Mouse (Mus musculus) telencephalon, adult 2 months (tissue): Measurements from ENCODE around the gene Ifnar2.

Experiments used
- DNase-seq: peaks from one replicate; pipeline ENCODE4 v3.0.0-alpha.2; 2011; ENCODE audit warnings: low read depth, low spot score

Ifnar2 gene

DNA sequence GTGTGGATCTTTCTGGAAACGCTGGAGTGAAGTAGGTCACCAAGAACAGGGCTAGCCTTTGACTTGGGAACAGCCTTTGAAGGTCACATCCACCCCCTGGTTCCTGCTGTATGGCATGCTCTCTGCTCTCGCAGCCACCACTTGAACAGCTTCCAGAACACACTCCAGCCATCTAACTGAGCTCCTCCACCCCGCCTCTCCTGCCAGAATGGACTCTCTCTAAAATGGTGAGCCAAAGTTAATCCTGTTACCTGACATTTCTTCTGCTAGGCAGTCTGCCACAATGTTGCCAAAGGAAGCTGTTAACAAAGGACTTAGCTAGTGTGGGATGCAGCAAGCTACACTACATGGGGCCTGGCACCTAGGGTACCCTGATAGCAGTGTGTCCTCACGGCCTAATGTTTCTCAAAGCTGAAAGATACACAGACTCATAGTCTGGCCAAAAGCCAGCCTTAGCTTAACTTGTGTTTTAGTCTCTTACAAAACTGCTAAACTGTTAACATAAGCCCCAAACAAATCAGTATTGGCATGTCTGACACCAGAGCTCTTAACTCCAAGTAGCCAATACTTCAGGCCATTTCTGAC lies 22.3 kb downstream of the Ifnar2 start:
- DNase-seq = no peak

DNA sequence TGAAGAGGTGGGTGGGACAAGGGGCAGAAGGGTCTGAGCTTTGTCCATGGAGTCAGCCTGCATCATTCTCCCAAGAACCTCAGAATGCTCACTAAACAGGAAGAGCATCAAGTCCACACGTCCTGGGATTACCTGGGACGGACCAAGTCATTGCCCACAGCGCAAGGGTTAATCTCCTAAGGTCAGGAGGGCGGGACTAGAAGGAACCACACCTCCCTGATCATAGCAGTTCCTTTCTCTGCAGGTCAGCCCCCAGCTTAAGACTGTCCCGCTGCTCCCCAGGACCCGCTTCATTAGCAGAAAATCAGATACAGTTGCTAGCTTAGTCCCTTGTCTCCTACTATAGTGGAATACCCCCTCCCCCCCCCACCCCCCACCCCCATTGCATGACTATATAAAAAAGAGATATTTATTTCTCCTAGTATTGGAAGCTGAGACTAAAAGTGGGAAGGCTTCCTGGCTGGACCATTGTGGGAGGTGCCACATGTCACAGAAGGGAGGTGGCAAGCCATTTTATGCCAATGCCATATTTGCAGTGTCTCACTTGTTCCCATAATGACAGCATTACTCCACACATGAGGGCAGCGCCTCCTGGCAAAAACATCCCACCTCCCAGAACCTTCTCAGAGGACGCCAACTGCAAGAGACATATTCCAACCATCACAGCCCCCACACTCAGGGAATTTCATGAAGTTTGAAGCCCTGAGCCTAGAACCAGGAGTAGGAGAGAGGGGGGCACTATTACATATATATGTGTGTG lies 23.2 kb downstream of the Ifnar2 start:
- no peak for DNase-seq

GRCm38 (mm10) chr16:91396844-91397537 lies 24.4 kb downstream of the Ifnar2 start:
- no peak for DNase-seq

DNA sequence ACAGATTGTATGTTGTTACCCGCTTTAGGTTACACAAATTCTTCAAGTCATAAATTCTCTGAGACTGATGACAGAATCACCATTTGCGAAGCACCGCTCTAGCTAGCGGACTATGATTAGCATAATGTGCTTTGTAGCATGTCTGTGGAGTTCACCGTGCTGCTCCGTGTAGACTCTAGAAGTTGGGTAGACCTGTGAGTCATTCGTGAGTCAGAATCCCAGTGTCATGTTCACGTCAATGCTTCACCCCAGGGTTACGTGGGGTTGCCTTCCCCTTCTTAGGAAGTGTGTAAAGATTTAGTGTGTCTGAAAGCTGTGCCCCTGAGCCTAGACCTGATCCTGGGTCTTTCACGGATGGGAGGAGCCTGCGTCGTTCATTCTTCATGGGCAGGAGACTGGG lies 25.4 kb downstream of the Ifnar2 start:
- DNase-seq = no peak

- no peak for DNase-seq
Measured at GRCm38 (mm10) chr16:91398944-91399343, 26.4 kb downstream of the Ifnar2 start.

DNA sequence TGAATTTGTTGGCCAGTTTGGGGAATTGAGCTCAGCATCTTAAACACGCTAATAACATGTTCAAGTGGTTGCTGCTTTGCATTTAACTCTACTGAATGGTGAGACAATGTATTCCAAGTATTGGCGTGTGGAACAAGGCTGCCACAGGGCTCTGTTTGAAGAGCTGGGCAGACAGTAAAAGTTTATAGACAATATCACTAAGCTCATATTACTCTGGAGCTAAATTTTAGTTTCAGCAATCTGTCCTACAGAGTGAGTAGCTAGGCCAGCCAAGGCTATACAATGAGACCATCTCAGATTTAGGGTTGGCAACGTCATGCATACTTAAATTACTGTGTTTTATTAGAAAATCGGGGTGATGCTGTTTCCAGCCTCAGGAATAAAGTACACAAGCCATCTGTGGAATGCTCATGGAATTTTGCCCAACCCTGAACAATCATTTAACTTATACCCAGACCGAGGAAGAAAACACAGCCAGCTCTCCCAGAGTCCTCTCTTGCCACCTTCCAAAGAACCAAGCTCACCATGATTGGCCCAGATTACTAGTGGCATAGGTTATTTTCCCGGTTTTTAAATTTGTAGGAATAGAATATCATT lies 29.1 kb downstream of the Ifnar2 start:
- DNase-seq = no peak

GRCm38 (mm10) chr16:91403784-91404183 lies 31.2 kb downstream of the Ifnar2 start:
- DNase-seq = no peak

GRCm38 (mm10) chr16:91404187-91404586 lies 31.6 kb downstream of the Ifnar2 start:
- no peak for DNase-seq

- no peak for DNase-seq
Measured at GRCm38 (mm10) chr16:91404828-91405577, 32.4 kb downstream of the Ifnar2 start.

- DNase-seq = no peak
Measured at GRCm38 (mm10) chr16:91405640-91406584, 33.3 kb downstream of the Ifnar2 start, which contains the start of gene Il10rb. Il10rb (plus strand) TSS chr16:91406164.

GRCm38 (mm10) chr16:91406585-91407220 lies 34.1 kb downstream of the Ifnar2 start:
- DNase-seq = no peak

- no peak for DNase-seq
Measured at GRCm38 (mm10) chr16:91413102-91413844, 40.7 kb downstream of the Ifnar2 start.

DNA sequence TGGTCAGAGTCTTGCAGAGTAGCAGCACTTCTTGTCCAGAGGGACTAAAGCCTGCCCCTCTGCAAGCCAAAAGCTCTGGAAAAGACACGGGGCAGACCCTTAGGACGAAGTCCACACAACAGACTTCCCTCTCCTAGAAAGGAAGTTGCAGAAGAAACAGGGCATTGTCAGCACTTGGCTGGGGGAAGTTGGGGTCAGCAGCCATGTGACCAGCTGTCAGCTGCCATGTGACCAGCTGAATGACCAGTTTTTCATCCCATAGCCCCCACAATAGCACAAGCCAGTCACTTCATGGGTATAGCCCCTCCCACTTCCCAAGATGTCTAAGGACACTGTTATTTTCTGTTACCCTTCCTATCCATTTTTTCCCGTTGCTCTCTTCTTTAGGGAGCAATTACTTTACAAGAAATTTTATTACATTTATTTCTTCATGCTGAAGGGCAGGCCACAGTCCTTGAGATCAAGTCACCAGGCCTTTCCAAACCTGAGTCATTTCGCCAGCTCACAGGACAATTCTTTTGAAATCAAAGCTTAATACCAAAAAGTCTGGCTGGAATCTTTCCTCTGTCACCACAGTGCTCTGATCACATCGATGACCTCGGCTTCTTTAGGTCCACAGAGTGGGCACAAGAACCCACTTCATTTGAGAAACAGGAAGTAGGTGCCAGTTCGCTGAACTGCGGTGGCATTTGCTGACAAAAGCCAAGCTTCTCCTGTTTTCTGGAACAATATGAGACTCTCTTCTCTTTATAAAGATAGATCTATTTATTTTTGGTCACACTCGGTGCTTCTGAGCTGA lies 43.0 kb downstream of the Ifnar2 start:
- no peak for DNase-seq

DNA sequence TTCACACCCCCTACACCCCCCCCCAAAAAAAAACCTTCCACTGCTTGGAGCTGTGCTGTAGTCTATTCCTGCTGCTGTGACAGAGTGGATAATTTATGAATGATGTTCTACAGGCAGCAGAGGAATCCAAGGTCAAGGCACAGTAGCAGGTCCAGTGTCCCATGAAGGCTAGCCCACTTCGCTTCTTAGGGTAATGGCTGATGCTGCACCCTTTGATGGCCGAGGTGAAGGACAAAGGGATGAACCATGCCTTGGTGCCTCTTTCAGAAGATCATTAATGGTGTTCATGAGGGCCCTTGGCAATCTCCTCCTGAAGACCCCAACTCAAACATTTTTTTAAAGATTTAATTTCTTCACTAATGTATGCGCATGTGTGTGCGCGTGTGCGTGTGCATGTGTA lies 43.8 kb downstream of the Ifnar2 start:
- no peak for DNase-seq

GRCm38 (mm10) chr16:91416938-91417337 lies 44.4 kb downstream of the Ifnar2 start:
- no peak for DNase-seq

GRCm38 (mm10) chr16:91418531-91418930 lies 45.9 kb downstream of the Ifnar2 start:
- DNase-seq = no peak

DNA sequence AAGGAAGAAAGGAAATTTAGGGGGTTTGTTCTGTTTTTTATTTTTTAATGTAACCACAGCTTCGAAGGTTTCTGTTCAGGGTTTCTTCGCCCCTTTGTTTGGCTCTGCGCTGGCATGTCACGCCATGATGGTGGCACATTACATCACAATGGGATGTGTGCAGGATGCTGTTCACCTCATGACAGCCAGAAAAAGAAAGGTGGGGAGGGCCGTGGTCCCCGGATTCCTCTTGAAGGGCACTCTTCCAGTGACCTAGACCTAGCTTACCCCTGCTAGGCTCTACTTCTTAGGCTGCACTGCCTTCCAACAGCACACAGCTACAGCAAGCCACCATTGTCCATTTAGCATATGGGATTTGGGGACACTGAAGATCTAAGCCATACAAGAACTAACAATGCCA lies 53.2 kb downstream of the Ifnar2 start:
- no peak for DNase-seq

GRCm38 (mm10) chr16:91426586-91426985 lies 54.0 kb downstream of the Ifnar2 start:
- no peak for DNase-seq
